Mouse (Mus musculus) brain, adult 2 months (tissue): ENCODE results near the gene Wdr45.
"Not testable (repeated sequence)": the region's sequence is repeated elsewhere in the genome, so short reads cannot be mapped to it uniquely, and the experiment has no call there.

ENCODE experiments used
- DNase-seq: peaks from one replicate; pipeline ENCODE4 v3.0.0; 2011; ENCODE audit warnings: low read depth, low spot score

The Wdr45 gene

GRCm38 (mm10) chrX:7714135-7714899 lies at the start of gene Wdr45:
TSS of gene Wdr45 (plus strand) at chrX:7714333.
- DNase-seq: peak; percentile 99

GRCm38 (mm10) chrX:7664791-7665190 lies 49.3 kb upstream of the Wdr45 start:
- DNase-seq: peak; percentile 90

- DNase-seq: no peak
Observed at GRCm38 (mm10) chrX:7665739-7666502, 48.2 kb upstream of the Wdr45 start.

GRCm38 (mm10) chrX:7670390-7670881 lies 43.7 kb upstream of the Wdr45 start:
- DNase-seq: peak; percentile 60

GRCm38 (mm10) chrX:7670921-7671623 lies 43.1 kb upstream of the Wdr45 start, which contains the start of gene Plp2:
TSS of gene Plp2 (minus strand) at chrX:7671390.
- no peak for DNase-seq

- DNase-seq: no peak
Observed at GRCm38 (mm10) chrX:7672739-7673138, 41.4 kb upstream of the Wdr45 start.

GRCm38 (mm10) chrX:7673578-7674281 lies 40.4 kb upstream of the Wdr45 start:
- no peak for DNase-seq

GRCm38 (mm10) chrX:7674284-7675000 lies 39.7 kb upstream of the Wdr45 start:
- DNase-seq: peak; percentile 36

GRCm38 (mm10) chrX:7675001-7675380 lies 39.1 kb upstream of the Wdr45 start:
- DNase-seq: no peak

- peak; percentile 47 for DNase-seq
Observed at GRCm38 (mm10) chrX:7678986-7679385, 35.1 kb upstream of the Wdr45 start.

- DNase-seq: peak; percentile 94
Observed at GRCm38 (mm10) chrX:7679405-7680056, 34.6 kb upstream of the Wdr45 start.

GRCm38 (mm10) chrX:7680057-7680412 lies 34.1 kb upstream of the Wdr45 start:
- no peak for DNase-seq

- peak; percentile 26 for DNase-seq
Observed at GRCm38 (mm10) chrX:7680864-7681263, 33.3 kb upstream of the Wdr45 start, which contains the start of gene Magix. TSS of gene Magix (minus strand) at chrX:7681251.

GRCm38 (mm10) chrX:7688321-7688720 lies 25.8 kb upstream of the Wdr45 start:
- DNase-seq: peak; percentile 58

- no peak for DNase-seq
Observed at GRCm38 (mm10) chrX:7690486-7690885, 23.6 kb upstream of the Wdr45 start.

- peak; percentile 50 for DNase-seq
Observed at GRCm38 (mm10) chrX:7692862-7693261, 21.3 kb upstream of the Wdr45 start.

- DNase-seq: no peak
Observed at GRCm38 (mm10) chrX:7696520-7696919, 17.6 kb upstream of the Wdr45 start.

GRCm38 (mm10) chrX:7696954-7697381 lies 17.2 kb upstream of the Wdr45 start, which contains the start of gene Gpkow:
TSS of gene Gpkow (plus strand) at chrX:7697131.
- peak; percentile 99 for DNase-seq

GRCm38 (mm10) chrX:7713764-7714134 lies 384 bp upstream of the Wdr45 start:
- not testable (repeated sequence) for DNase-seq

GRCm38 (mm10) chrX:7716058-7716457 lies 1.9 kb downstream of the Wdr45 start:
- DNase-seq: not testable (repeated sequence)
